Mouse (Mus musculus) adrenal gland, postnatal 4 days (tissue): ENCODE data around the gene Syt3. TPM values are rescaled to one million over a fixed set of nuclear protein-coding genes. Genes with fewer than 3 reads are reported as not detected.

Experiments
- DNase-seq, 2 experiments: peaks; one replicate each; pipeline ENCODE4 v3.0.0; 2021 to 2022; ENCODE audit warnings: low spot score in 2 of 2, mixed read lengths in 2 of 2
- total RNA-seq, 2 experiments: library from RNA; stranded (reverse); gene quantifications; 2 replicates each; pipeline ENCODE4 v1.2.3; 2021

The Syt3 gene
- total RNA-seq, 2 experiments from 2014 or later = 3.6 to 4.4 TPM

DNA sequence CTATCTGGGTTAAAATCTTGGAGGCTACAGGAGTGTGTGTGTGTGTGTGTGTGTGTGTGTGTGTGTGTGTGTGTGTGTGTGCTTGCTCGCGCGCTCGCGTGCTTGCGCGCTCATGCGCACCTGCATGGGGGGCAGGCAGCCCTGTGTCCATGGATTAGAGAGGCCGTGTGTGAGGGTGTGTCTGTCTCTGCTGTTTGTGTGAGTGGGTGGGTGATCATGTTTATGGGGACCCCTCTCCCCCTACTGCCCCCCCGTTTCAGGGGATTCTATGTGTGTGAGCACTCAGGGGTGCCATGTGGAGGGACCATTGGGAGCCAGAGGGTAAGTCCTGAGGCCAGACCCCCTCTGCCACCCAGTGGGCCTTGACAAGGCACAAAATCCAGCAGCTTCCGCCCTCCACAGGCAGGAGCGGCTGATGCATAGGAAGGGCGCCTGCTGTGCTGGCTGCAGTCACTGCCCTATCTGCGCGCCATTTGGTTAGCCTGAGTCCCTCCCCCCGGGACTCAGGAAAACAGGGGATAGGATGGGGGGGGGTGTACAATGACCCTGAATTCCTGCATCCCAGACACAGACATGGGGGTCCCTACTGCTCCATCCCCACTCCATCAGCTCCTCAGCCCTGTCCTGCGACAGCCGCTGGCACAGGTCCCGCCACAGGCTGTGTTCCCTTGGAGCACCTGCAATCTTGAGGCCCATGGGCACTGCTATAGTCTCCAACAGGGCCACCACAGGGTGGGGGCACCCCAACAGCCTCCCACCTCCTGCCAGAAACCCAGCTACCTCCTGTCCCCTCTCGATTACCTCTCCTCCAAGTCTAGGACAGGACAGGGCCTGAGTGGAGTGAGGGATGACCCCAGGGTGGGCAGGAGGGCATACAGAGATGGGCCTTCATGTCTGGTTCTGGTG lies 59.6 kb downstream of the Syt3 start:
- no peak for DNase-seq

DNA sequence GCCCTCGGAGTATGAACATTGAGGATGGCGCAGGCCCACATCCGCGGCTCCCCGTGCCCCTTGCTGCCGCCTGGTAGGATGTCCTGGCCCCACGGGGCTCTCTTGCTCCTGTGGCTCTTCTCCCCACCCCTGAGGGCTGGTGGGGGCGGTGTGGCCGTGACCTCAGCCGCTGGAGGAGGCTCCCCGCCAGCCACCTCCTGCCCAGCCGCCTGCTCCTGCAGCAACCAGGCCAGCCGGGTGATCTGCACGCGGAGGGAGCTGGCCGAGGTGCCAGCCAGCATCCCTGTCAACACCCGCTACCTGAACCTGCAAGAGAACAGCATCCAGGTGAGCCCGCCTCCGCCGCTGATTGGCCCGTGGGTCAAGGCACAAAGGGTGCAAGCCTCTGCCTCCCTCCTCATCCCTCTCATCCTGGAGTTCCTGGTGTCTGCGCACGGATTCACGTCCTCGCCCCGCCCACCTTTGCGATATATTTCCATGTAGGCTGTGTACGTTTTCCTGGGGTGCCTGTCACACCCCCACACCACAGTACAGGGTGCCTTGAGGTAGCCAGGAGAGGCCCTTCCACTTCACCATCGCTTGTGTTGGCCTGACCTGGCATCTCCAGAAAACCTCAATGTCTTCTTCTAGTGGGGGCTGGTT lies 61.1 kb downstream of the Syt3 start:
- DNase-seq = no peak

DNA sequence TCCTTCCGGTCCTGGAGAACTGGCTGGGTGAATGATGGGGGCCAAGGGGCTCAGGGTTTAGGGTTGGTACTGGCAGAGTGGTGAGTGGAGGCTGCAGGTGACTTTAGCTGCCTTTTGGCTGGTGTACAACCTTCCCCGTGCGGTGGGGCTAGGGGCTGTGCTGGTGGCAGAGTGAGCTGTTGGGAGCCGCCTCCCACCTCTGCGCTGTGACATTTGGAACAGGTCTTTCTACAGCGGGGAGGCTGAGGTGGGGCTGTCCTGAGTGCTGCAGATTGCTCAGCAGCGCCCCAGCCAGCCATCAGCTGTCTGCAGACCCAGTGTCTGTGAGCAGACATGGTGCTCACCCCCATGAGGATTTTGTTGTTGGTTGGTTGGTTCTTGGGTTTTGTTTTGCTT lies 61.6 kb downstream of the Syt3 start:
- DNase-seq = no peak

DNA sequence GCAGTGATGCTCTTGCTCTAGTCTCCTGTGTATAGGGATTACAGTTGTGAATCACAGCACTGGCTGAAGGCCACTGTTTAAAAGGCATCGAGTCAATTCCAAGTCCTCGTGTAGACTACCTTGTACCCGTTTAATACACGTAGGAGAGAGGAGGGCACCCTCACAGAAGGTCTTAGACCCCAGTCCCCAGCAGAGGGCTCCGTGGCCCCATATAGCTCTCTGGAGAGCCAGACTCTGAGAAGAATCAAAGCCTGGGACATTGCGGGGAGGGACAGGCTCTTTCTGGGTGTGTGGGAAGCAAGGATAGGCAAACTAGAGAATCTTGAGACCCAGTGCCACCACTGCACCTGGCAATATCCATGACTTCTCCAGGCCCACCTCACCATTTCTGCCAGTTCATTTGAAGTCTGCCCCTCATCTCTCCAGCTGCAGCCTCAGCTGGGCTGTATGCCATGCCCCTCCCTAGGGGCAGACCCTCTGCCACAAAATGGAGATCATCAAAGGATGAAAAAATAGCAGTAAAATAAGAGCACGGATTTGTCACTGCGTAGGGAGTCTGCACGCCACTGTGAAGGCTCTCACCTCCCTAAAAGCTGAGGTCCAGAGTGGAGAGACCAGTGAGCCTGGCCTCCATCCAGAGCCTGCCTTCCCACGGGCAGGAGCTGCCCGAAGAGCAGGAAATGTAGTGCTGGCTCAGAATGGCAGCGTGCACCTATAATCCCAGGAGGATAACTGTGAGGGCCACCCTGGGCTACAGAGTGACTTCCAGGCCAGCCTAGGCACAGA lies 62.4 kb downstream of the Syt3 start:
- no peak for DNase-seq

Other genes starting within 250 kb of the Syt3 start
- not detected for gene Klk1b16, start 247.3 kb upstream of the Syt3 start, total RNA-seq
- gene Klk1b24, start 195.9 kb upstream of the Syt3 start, total RNA-seq = not detected
- not detected for gene Klk1b3, start 185.9 kb upstream of the Syt3 start, total RNA-seq
- not detected for gene Klk1b4, start 176.7 kb upstream of the Syt3 start, total RNA-seq
- gene Klk1b5, start 168.2 kb upstream of the Syt3 start, total RNA-seq = under 1 TPM in 1 of 2 experiments, not detected in 1; 0.59 TPM
- gene Klk1, start 158.7 kb upstream of the Syt3 start, total RNA-seq = 10 to 100 TPM in 1 of 2 experiments, not detected in 1; 41.2 TPM
- not detected for gene Gm36864, start 147.9 kb upstream of the Syt3 start, total RNA-seq
- 1 to 10 TPM in 1 of 2 experiments, under 1 TPM in 1; 0.96 to 1.2 TPM for gene 1700028J19Rik, start 137.4 kb upstream of the Syt3 start, total RNA-seq
- 100 to 1,000 TPM; 210 to 226 TPM for gene 2410002F23Rik, start 137.4 kb upstream of the Syt3 start, total RNA-seq
- not detected for gene Acp4, start 126.7 kb upstream of the Syt3 start, total RNA-seq
- gene Gm15517, start 122.7 kb upstream of the Syt3 start, total RNA-seq = not detected
- gene Clec11a, start 77.2 kb upstream of the Syt3 start, total RNA-seq = 1 to 10 TPM; 6.0 to 7.1 TPM
- gene Shank1, start 73.8 kb upstream of the Syt3 start, total RNA-seq = 10 to 100 TPM; 12.0 to 16.9 TPM
- gene 1700008O03Rik, start 1.7 kb downstream of the Syt3 start, total RNA-seq = 1 to 10 TPM; 1.0 to 2.0 TPM
- gene Lrrc4b, start 44.9 kb downstream of the Syt3 start, total RNA-seq = 10 to 100 TPM; 18.7 to 18.8 TPM
- 1 to 10 TPM; 3.2 to 6.2 TPM for gene Aspdh, start 81.3 kb downstream of the Syt3 start, total RNA-seq
- gene Josd2, start 83.9 kb downstream of the Syt3 start, total RNA-seq = 10 to 100 TPM; 40.3 to 48.1 TPM
- 10 to 100 TPM; 84.1 to 90.2 TPM for gene Emc10, start 112.4 kb downstream of the Syt3 start, total RNA-seq
- gene Fam71e1, start 112.5 kb downstream of the Syt3 start, total RNA-seq = 10 to 100 TPM; 21.6 to 22.7 TPM
- gene Mybpc2, start 140.6 kb downstream of the Syt3 start, total RNA-seq = 1 to 10 TPM; 6.6 to 9.9 TPM
- 1 to 10 TPM in 1 of 2 experiments, under 1 TPM in 1; 0.84 to 2.9 TPM for gene Spib, start 148.0 kb downstream of the Syt3 start, total RNA-seq
- 10 to 100 TPM; 41.4 to 49.3 TPM for gene Pold1, start 164.7 kb downstream of the Syt3 start, total RNA-seq
- 100 to 1,000 TPM; 128 to 129 TPM for gene Nr1h2, start 169.8 kb downstream of the Syt3 start, total RNA-seq
- gene Napsa, start 188.3 kb downstream of the Syt3 start, total RNA-seq = 10 to 100 TPM in 1 of 2 experiments, 1 to 10 TPM in 1; 2.5 to 18.3 TPM
- 1 to 10 TPM; 7.6 to 9.9 TPM for gene Kcnc3, start 206.6 kb downstream of the Syt3 start, total RNA-seq